Mouse (Mus musculus) heart, adult 2 months (tissue): Measurements from ENCODE around the gene Nap1l2. TPM values are rescaled to one million over a fixed set of nuclear protein-coding genes. Genes with fewer than 3 reads are reported as not detected.

Experiments
- DNase-seq, 2 experiments: peaks; one replicate each; pipeline ENCODE4 v3.0.0; 2021
- H3K27ac ChIP-seq: fragments of 200-600 bp; 2 replicates; pipeline ENCODE4 v1.8.1; 2022
- H3K27me3 ChIP-seq: fragments of 200-500 bp; 2 replicates; pipeline ENCODE4 v1.6.1; 2012; ENCODE audit warnings: mild to moderate bottlenecking, low read length, inconsistent platforms, mixed read lengths; ENCODE audit not compliant: control insufficient read depth, insufficient read depth
- H3K36me3 ChIP-seq: fragments of 200-500 bp; 2 replicates; pipeline ENCODE4 v1.6.1; 2012; ENCODE audit warnings: low read length, inconsistent platforms; ENCODE audit not compliant: control insufficient read depth, insufficient read depth
- H3K4me1 ChIP-seq: fragments of 200-500 bp; 2 replicates; pipeline ENCODE4 v1.6.1; 2011; ENCODE audit warnings: low read length; ENCODE audit not compliant: control insufficient read depth, insufficient read depth
- H3K4me3 ChIP-seq: fragments of 200-600 bp; 2 replicates; pipeline ENCODE4 v1.8.1; 2022
- H3K79me2 ChIP-seq: fragments of 200-500 bp; replicated peaks from 2 replicates; pipeline ENCODE4 v1.6.1; 2012; ENCODE audit warnings: mild to moderate bottlenecking, inconsistent platforms, low read length, moderate library complexity, mixed read lengths; ENCODE audit not compliant: control insufficient read depth, insufficient read depth
- H3K9ac ChIP-seq: fragments of 200-500 bp; 2 replicates; pipeline ENCODE4 v1.6.1; 2012; ENCODE audit warnings: low read depth, mild to moderate bottlenecking, control low read depth, inconsistent platforms, low read length, mixed read lengths
- CTCF ChIP-seq: fragments of 200-600 bp; IDR thresholded peaks from 2 replicates; pipeline ENCODE4 v1.8.1; 2022; ENCODE audit warnings: antibody characterized with exemption, mild to moderate bottlenecking, moderate library complexity
- EP300 ChIP-seq: fragments of 200-500 bp; IDR thresholded peaks from 2 replicates; pipeline ENCODE4 v1.6.1; 2011; ENCODE audit warnings: low read depth, low read length, control low read depth; ENCODE audit not compliant: insufficient read depth
- POLR2A ChIP-seq: fragments of 200-500 bp; IDR thresholded peaks from 2 replicates; pipeline ENCODE4 v1.6.1; 2011; ENCODE audit warnings: mild to moderate bottlenecking, low read depth, low read length, control low read depth; ENCODE audit not compliant: insufficient read depth
- WGBS: fragments of 180-500 bp; shearing (Covaris S2); methylation state at CpG from one replicate; pipeline ENCODE4 v1.1.7; 2018; 5-methylcytosine and 5-hydroxymethylcytosine counted together
- intact Hi-C: fragments of 180-260 bp; cut with DNase I; formaldehyde crosslinking; loops from one replicate; pipeline ENCODE4 v1.15.1; 2025
- polyA plus RNA-seq: library from polyadenylated mRNA; depleted of rRNA; stranded (reverse); fragments of >200 nt; gene quantifications from 2 replicates; pipeline ENCODE4 v1.2.3, GENCODE M21; 2012; rRNA removed
- total RNA-seq, 2 experiments: library from RNA; stranded (reverse); gene quantifications; 2 replicates each; pipeline ENCODE4 v1.2.3; 2021

The Nap1l2 gene
- total and polyA plus RNA-seq, 3 experiments: not detected

- intact Hi-C loops: no loop called here
- 41% methylated on average over 1 of the region's 1 CpGs for WGBS
- no peaks in the 10 kb centered on the region for H3K4me1 ChIP-seq
- no peaks in the 10 kb centered on the region for H3K36me3 ChIP-seq
- H3K27ac ChIP-seq: no peak overlapping the region
- H3K9ac ChIP-seq: no peak overlapping the region
- DNase-seq: no peak
- TF ChIP-seq POLR2A (no peak), CTCF (no peak), EP300 (no peak)
- H3K4me3 ChIP-seq: no peak overlapping the region
- H3K79me2 ChIP-seq: no peaks in the 10 kb centered on the region
- no peaks in the 10 kb centered on the region for H3K27me3 ChIP-seq
Measured at GRCm38 (mm10) chrX:103156134-103156533, 30.3 kb downstream of the Nap1l2 start.

DNA sequence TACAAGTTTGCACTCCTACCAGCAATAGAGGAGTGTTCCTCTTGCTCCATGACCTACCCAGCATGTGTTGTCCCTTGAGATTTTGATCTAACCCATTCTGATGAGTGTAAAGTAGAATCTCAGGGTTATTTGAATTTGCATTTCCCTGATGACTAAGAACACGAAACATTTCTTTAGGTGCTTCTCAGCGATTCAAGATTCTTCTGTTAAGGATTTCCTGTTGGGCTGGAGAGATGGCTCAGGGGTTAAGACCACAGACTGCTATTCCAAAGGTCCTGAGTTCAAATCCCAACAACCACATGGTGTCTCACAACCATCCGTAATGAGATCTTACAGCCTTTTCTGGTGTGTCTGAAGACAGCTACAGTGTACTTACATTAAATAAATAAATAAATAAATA, 47.9 kb downstream of the Nap1l2 start:
- intact Hi-C loops: no loop called here
- Histone ChIP-seq H3K27me3 (no peaks in the 10 kb centered on the region), H3K4me3 (no peak overlapping the region), H3K4me1 (no peaks in the 10 kb centered on the region), H3K27ac (no peak overlapping the region), H3K36me3 (no peaks in the 10 kb centered on the region), H3K79me2 (no peaks in the 10 kb centered on the region), H3K9ac (no peak overlapping the region)
- TF ChIP-seq POLR2A (no peak), CTCF (no peak), EP300 (no peak)
- DNase-seq: no peak
- 66% methylated on average over 3 of the region's 3 CpGs for WGBS

Other genes starting within 250 kb of the Nap1l2 start
- not detected for gene Cdx4, start 134.8 kb upstream of the Nap1l2 start, total RNA-seq
- gene Cdx4, start 134.8 kb upstream of the Nap1l2 start, polyA plus RNA-seq: not detected in 2 replicates
- under 1 TPM; 0.61 to 0.76 TPM for gene Chic1, start 169.8 kb upstream of the Nap1l2 start, total RNA-seq
- gene Chic1, start 169.8 kb upstream of the Nap1l2 start, polyA plus RNA-seq: 0.21 and 0.64 TPM in 2 replicates
- not detected for gene Tsx, start 227.8 kb upstream of the Nap1l2 start, total RNA-seq
- 0.38 TPM in 1 of 2 replicates, not detected in the other for gene Tsx, start 227.8 kb upstream of the Nap1l2 start, polyA plus RNA-seq
- not detected for gene Gm26992, start 235.4 kb upstream of the Nap1l2 start, total RNA-seq
- 0.67 TPM in 1 of 2 replicates, not detected in the other for gene Gm26992, start 235.4 kb upstream of the Nap1l2 start, polyA plus RNA-seq